Mouse (Mus musculus): ENCODE measurements around the gene Pitpnm2.

The Pitpnm2 gene

GRCm38 (mm10) chr5:124247986-124248626 is 1.5 kb downstream of the Pitpnm2 start:
- peak; percentile 49 for DNase-seq (ENCODE audit: low read depth)

DNA sequence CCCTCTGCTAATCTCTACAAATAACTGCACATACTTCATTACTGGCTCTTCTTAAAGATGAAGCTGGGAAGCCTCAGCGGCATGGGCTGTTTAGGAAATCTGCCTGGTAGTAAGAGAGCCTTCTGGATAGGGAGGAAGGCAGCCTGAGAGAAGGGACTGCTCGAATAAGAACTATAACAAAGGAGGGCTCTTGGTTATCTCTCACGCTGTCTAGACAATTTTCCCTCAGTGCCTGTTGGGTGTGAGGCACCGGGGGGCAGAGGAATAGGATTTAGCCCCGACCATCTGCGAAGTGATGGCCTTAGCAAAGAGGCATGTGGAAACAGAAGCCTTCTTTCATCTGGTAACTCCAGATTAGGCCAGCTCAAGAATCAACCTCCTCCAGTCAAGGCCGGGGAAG is 2.3 kb downstream of the Pitpnm2 start:
- DNase-seq (ENCODE audit: low read depth), result no peak

DNA sequence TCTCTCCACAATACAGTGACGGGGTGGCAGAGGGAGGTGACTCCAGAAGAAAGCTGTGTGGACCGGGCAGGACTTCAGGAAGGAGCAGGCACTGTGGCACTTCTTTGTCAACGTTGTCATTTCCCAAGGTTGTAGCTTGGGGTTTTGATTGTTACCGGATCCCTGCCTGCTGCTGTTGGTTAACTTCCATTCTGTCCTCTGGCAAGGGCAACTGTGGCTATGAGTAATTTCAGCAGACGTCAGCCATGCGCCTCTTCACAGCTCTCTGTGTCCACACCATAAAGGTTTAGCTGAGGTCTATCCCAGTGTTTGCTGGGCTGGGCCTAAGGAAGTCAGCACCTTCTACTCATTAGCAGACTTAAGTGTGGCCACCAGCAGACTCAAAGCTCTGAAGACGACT is 4.7 kb downstream of the Pitpnm2 start:
- DNase-seq (ENCODE audit: low read depth), result no peak

GRCm38 (mm10) chr5:124244449-124244848 is 5.1 kb downstream of the Pitpnm2 start:
- no peak for DNase-seq (ENCODE audit: low read depth)

GRCm38 (mm10) chr5:124243236-124243901 is 6.2 kb downstream of the Pitpnm2 start:
- DNase-seq (ENCODE audit: low read depth), result no peak

DNA sequence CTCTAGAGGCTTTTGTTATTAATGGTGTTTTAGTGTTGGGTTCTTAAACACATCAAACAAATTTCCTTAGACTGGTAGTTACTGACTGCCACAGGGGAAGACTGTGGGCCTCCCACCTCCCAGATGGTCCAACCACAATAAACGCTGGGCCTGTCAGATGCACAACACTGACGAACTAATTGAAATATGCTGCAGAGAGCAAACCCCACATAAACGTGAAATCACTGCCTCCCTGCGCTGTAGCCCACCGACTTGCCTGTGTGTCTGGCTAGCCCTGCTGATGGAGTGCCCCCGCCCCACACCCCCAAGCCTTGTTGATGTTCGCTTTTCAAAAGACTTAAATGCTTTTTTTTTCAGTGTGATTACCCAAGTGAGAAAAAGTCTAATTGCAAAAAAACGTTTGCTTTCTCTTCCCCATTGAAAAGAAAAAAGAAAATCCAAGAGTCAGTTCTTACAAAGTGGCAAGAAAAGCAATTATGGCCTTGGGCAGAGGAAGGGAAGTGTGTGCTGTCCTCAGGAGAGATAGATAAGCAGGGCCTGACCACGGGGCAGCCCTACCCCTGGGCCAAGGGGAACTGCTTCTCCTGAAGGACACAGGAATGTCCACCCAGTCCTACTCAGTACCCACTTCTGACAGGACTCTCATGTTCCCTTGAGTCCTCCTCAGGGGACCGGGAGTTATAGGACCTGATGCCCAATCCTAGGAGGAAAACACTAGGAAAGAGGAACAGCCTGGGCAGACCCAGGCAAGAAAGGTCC is 7.7 kb downstream of the Pitpnm2 start:
- DNase-seq (ENCODE audit: low read depth), result no peak

DNA sequence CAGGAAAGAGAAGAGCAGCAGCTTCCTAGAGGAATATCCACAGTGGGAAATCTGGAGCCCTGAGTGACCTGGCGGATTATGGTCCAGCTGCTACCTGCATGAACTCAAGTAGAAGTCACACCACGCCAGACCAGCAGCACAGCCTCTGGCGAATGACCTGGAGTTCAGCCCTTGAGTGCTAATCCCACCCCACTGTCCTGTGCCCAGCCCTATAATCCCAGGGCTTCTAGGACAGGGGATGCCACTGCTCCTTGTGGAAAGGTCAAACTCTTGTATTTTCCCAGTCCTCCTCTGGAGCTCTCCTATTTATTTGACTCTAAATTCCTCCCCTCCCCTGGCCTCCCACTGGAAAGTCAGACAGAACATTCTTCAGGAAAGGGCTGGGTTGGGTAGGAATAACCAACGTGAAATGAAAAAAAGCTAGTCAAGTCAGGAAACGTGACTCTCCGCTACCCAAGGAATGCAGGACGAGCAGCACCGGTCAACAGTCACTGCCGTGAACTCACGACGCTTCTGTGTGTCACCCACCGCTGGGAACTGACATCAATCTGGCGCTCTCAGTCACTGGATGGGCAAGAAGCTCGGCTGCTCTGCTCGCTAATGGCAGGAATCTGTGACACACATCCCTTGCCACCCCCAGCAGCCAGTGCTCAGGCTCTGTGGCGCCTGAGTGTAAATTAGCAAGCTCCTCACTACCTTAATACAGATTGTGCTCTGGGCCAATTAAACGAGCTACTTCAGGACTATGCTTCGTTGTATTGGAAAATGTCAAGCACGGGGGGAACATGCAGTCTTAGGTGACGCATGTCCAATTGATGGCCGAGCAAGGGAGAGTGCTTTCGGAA is 8.5 kb downstream of the Pitpnm2 start:
- DNase-seq (ENCODE audit: low read depth), result no peak

- no peak for DNase-seq (ENCODE audit: low read depth)
Measured at GRCm38 (mm10) chr5:124236180-124236579, 13.4 kb downstream of the Pitpnm2 start.

DNA sequence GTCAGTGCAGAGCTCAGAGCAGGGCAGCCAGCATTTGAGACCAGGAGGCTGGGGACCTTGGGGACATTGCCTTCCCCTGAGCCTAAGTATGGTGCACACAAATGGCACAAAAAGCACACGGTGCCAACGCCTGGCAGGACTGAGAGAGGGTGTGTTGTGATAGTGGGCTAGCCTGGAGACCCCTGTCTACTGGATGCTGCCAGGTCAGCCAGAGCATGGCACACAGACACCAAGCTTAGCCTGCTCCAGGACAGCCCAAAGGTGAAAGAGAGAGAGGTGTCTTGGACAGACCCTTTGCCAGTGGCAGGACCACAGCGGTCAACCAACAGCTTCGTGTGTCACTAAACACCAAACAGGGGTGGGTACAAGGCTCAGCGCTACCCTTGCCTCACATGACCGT is 14.8 kb downstream of the Pitpnm2 start:
- DNase-seq (ENCODE audit: low read depth), result no peak

- no peak for DNase-seq (ENCODE audit: low read depth)
Measured at GRCm38 (mm10) chr5:124233874-124234661, 15.5 kb downstream of the Pitpnm2 start.

- DNase-seq (ENCODE audit: low read depth), result peak; percentile 40
Measured at GRCm38 (mm10) chr5:124233144-124233465, 16.5 kb downstream of the Pitpnm2 start.

DNA sequence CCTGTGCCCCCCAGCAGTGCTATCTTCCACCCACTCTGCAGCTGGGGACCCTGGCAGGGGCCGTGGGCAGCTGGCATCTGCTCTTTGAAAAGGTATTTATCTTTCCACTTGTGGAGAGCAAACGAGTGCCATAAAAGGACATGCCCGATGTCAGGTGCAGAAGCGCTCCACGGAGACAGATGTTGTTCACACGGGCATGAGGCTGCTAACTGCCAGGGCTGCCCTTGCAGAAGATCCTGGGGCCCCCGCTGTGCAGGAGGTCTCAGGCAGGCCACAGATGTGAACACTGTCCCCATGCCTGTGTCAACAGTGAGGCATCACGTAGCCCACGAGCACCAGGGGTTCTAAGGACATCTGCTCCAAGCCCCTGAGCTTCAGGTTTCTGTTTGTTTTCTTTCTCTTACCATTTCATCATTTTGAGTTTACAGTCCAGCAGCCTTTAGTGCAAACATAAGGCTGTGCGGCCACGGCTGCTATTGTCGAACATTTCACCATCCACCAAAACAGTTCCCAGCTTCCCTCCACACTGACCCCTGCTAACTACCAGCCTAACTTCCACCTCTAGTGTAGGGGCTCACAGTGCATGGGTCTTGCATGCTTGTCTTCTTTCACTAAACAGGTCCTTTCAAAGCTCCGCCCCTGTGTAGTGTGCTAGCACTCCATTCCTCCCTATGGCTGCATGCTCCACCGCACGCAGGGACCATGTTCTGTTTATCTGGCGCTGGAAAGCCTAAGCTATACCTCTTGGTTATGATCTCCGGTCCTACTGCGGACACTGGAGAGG is 17.0 kb downstream of the Pitpnm2 start:
- DNase-seq (ENCODE audit: low read depth), result peak; percentile 28

DNA sequence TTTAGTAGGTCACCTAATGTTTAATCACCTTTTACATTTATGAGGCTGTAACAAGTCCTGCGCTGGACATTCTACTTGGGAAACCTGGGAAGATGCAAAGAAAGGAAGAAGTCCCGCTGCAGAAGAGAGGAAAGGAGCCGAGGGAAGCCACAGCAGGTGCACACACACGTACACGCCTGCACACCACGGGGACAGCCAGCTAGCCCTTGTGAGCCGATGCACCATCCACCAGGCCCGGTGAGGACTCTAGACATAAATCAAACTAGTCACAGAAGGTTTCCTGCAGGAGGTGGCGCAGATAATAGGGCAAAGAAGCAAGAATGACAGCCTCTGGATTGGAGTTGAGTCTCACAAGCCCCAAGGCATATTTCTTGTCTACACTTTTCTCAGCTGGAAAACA is 19.1 kb downstream of the Pitpnm2 start:
- no peak for DNase-seq (ENCODE audit: low read depth)

DNA sequence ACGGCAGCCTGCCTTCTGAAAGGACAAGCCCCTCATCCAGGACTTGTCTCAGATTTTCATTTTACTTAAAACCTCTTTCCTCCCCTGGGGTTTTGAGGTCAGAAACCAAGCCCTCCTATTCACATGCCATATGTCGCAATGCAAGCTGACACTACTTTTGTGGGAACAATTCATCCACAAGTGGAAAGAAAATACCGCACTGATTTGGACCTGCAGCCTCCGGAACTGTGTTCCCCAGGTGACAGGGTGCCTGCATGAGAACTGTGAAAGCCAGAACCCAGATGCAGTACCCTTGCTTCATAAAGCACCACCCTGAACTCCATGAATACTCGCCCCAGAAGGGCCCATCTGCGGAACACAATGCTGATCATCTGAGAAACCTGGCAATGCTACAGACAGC is 22.4 kb downstream of the Pitpnm2 start:
- DNase-seq (ENCODE audit: low read depth), result no peak

DNA sequence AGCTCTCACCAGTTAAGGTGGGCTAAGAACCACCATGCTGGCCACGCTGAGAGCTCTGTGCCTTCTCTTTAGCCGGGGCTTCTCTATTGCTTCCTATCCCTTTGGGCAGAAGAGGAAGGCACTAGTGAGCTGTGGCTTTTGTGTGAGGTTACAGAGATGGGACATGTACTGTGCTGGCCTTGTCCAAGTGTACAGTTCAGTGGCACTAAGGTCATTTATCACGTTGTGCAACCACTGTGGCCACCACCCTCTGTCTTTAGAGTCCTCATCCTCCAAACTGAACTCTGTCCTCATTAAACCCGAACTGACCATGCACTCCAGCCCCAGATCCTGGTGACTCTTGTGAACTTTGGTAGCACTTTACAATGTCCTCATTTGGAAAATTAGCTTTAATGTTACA is 23.1 kb downstream of the Pitpnm2 start:
- DNase-seq (ENCODE audit: low read depth), result no peak

GRCm38 (mm10) chr5:124225891-124226290 is 23.7 kb downstream of the Pitpnm2 start:
- no peak for DNase-seq (ENCODE audit: low read depth)

DNA sequence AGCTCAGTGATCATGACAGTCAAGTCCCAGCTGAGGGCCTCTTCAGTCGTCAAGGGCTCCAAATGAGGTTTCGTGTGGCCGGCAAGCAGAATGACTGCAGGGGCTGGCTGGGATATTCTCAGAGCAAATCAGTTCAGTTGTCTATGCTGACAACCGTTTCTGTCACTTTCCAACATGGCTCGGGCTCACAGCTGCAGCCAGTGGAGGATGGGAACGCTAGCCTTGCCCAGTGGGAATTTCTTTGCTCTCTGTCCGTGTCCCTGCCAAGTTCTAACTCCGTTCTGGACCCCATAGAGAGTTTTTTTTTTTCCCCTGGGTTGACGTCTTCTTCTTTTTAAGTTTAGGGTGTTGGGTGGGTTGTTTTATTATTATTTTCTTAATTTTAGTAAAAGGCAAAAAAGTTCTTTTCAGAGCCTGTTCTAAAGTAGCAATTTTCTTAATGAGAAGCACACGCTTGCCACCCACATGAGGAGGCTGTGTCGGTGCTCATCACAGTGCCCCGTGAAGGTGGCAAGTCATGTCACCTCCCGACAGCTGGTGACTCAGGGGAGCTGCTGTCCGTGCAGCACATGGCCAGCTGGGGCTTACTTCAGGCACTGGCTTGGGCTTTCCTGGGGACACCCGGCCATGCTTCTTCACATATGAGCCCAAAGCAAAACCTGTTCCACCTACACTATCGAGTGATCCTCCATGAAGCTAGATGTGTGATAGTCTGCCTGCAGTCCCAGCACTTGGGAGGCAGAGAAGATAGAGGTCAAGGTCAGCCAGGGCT is 25.1 kb downstream of the Pitpnm2 start:
- DNase-seq (ENCODE audit: low read depth), result no peak

DNA sequence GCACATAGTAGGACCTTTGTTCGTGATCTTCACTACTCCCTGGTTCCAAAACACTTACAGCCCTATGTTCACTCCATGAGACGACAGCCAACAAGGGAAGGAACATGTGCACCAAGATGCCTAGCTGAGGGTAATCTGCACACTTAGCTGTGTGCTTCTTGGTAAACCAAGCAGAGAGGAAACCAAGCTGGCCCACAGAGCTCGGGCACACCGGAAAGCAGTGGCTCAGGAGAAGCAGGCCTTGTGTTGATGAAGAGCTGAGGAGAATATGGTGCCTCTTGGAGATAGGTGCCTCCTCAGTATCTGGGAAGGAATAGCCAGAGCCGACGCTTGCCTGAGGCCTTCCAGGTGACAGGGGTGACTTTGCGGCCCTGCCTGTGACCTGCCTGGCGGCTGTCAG is 26.0 kb downstream of the Pitpnm2 start:
- no peak for DNase-seq (ENCODE audit: low read depth)

DNA sequence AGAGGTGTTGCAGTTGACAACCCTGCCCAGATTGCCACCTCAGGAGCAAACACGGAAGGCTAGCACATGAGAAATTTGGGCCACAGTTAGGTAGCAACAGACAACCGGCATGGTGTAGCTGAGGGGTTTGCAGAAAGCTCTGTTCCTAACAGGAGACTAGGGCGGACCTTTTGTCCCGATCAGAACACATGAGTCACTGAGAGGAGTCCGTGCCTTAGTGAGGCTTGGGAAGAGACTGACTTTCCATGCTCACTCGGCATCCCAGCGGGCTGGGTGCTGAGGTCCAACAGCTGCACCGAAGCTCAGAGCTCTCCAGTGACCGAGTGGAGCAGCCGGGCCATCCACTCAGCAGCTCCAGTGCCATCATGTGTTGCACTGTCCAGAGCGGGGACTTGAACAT is 26.9 kb downstream of the Pitpnm2 start:
- no peak for DNase-seq (ENCODE audit: low read depth)

DNA sequence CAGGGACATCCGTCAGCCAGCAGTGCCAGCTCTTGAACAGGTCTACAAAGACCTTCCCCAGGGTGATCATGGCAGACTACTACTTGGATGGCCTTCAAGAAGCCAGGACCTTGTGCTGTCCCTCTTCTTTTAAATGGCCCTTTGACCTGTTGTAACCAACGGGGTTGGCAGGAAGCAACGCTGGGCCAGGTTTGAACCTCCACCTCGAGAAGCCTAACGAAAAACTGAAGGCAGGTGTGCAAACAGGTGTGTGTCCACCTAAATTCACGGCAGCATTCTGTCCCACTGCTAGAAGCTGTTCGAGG is 27.9 kb downstream of the Pitpnm2 start:
- DNase-seq (ENCODE audit: low read depth), result no peak

Measured in induced T-regulatory cell, adult 2 months (primary cell).